Mouse (Mus musculus) MEL (cell line): ENCODE results near the gene Hes1. TPM values are rescaled to one million over a fixed set of nuclear protein-coding genes. Genes with fewer than 3 reads are reported as not detected.

Experiments used
- DNase-seq: peaks from one replicate; pipeline ENCODE4 v3.0.0; 2011; ENCODE audit warnings: low read depth, low spot score
- H3K27ac ChIP-seq: 2 replicates; pipeline ENCODE4 v1.5.1; 2012; ENCODE audit warnings: low read depth, mild to moderate bottlenecking, control low read depth, low read length, moderate library complexity; ENCODE audit not compliant: control insufficient read depth
- H3K27me3 ChIP-seq, 2 experiments: fragments of 150-350 bp in 1 of 2; sonication (generic) in 1 of 2; 2 replicates each; pipeline ENCODE4 v1.6.1; 2012; ENCODE audit warnings: low read length in 2 of 2, mild to moderate bottlenecking in 2 of 2, improper control_type of control experiment in 1 of 2, moderate library complexity in 1 of 2; ENCODE audit not compliant: insufficient read depth in 2 of 2, control insufficient read depth in 1 of 2
- H3K36me3 ChIP-seq, 2 experiments: 2 replicates each; pipeline ENCODE4 v1.6.1; 2012 to 2014; ENCODE audit warnings: low read length in 2 of 2, improper control_type of control experiment in 1 of 2, inconsistent platforms in 1 of 2, mild to moderate bottlenecking in 1 of 2; ENCODE audit not compliant: insufficient read depth in 2 of 2, control insufficient read depth in 1 of 2
- H3K4me1 ChIP-seq, 2 experiments: fragments of 150-350 bp in 1 of 2; sonication (generic) in 1 of 2; 2 replicates each; pipeline ENCODE4 v1.6.1; 2012; ENCODE audit warnings: low read length in 2 of 2, improper control_type of control experiment in 1 of 2, mild to moderate bottlenecking in 1 of 2; ENCODE audit not compliant: insufficient read depth in 2 of 2, control insufficient read depth in 1 of 2
- H3K4me3 ChIP-seq, 2 experiments: fragments of 150-350 bp in 1 of 2; sonication (generic) in 1 of 2; 2 replicates each; pipeline ENCODE4 v1.5.1; 2012; ENCODE audit warnings: low read depth in 2 of 2, low read length in 2 of 2, mild to moderate bottlenecking in 2 of 2, moderate library complexity in 2 of 2, control low read depth in 1 of 2, improper control_type of control experiment in 1 of 2; ENCODE audit not compliant: control insufficient read depth in 1 of 2, insufficient read depth in 1 of 2
- H3K79me2 ChIP-seq: 2 replicates; pipeline ENCODE4 v1.6.1; 2012; ENCODE audit warnings: mild to moderate bottlenecking, low read length, moderate library complexity; ENCODE audit not compliant: control insufficient read depth, poor library complexity, insufficient read depth
- H3K9ac ChIP-seq: 2 replicates; pipeline ENCODE4 v1.6.1; 2012; ENCODE audit warnings: low read depth, mild to moderate bottlenecking, control low read depth, low read length, moderate library complexity; ENCODE audit not compliant: control insufficient read depth, poor library complexity, severe bottlenecking
- H3K9me3 ChIP-seq: fragments of 150-350 bp; sonication (generic); replicated peaks from 2 replicates; pipeline ENCODE4 v1.6.1; 2012; ENCODE audit warnings: mild to moderate bottlenecking, low read length, improper control_type of control experiment, moderate library complexity; ENCODE audit not compliant: insufficient read depth
- CHD1 ChIP-seq: IDR thresholded peaks from 2 replicates; pipeline ENCODE4 v1.6.1; 2012; ENCODE audit warnings: low read depth, mild to moderate bottlenecking, inconsistent platforms, low read length, improper control_type of control experiment
- CHD2 ChIP-seq: IDR thresholded peaks from 2 replicates; pipeline ENCODE4 v1.6.1; 2011; ENCODE audit warnings: low read length, improper control_type of control experiment
- CTCF ChIP-seq, 3 experiments: IDR thresholded peaks in 2 of 3; conservative IDR thresholded peaks in 1 of 3; 2 replicates each; pipeline ENCODE4 v1.5.1; 2011 to 2012; ENCODE audit warnings: low read length in 3 of 3, low read depth in 2 of 3, mild to moderate bottlenecking in 2 of 3, improper control_type of control experiment in 1 of 3, inconsistent platforms in 1 of 3, mixed read lengths in 1 of 3, moderate library complexity in 1 of 3; ENCODE audit not compliant: control insufficient read depth in 1 of 3, insufficient read depth in 1 of 3, poor library complexity in 1 of 3, severe bottlenecking in 1 of 3
- EP300 ChIP-seq, 2 experiments: IDR thresholded peaks; 2 replicates each; pipeline ENCODE4 v1.6.1; 2011; ENCODE audit warnings: improper control_type of control experiment in 2 of 2, low read length in 2 of 2, low read depth in 1 of 2, mild to moderate bottlenecking in 1 of 2
- GABPA ChIP-seq: IDR thresholded peaks from 2 replicates; pipeline ENCODE4 v1.6.1; 2012; ENCODE audit warnings: low read depth, mild to moderate bottlenecking, inconsistent platforms, low read length, improper control_type of control experiment, moderate library complexity
- GATA1 ChIP-seq: IDR thresholded peaks from 2 replicates; pipeline ENCODE4 v1.6.1; 2011; ENCODE audit warnings: low read depth, low read length, improper control_type of control experiment
- HCFC1 ChIP-seq: IDR thresholded peaks from 2 replicates; pipeline ENCODE4 v1.6.1; 2012; ENCODE audit warnings: low read depth, mild to moderate bottlenecking, inconsistent platforms, low read length, improper control_type of control experiment, moderate library complexity
- MAFK ChIP-seq: IDR thresholded peaks from 2 replicates; pipeline ENCODE4 v1.6.1; 2011; ENCODE audit warnings: low read depth, mild to moderate bottlenecking, low read length, improper control_type of control experiment, borderline replicate concordance
- MAZ ChIP-seq: IDR thresholded peaks from 2 replicates; pipeline ENCODE4 v1.6.1; 2012; ENCODE audit warnings: low read depth, mild to moderate bottlenecking, inconsistent platforms, low read length, improper control_type of control experiment
- MYB ChIP-seq: IDR thresholded peaks from 2 replicates; pipeline ENCODE4 v1.6.1; 2011; ENCODE audit warnings: mild to moderate bottlenecking, low read depth, low read length, improper control_type of control experiment
- MYC ChIP-seq: IDR thresholded peaks from 2 replicates; pipeline ENCODE4 v1.6.1; 2011; ENCODE audit warnings: low read depth, mild to moderate bottlenecking, low read length, improper control_type of control experiment, moderate library complexity
- NELFE ChIP-seq: IDR thresholded peaks from 2 replicates; pipeline ENCODE4 v1.6.1; 2011; ENCODE audit warnings: low read depth, low read length, improper control_type of control experiment
- POLR2A ChIP-seq, 2 experiments: IDR thresholded peaks; 2 replicates each; pipeline ENCODE4 v1.6.1; 2011 to 2012; ENCODE audit warnings: low read length in 2 of 2, mild to moderate bottlenecking in 2 of 2, control low read depth in 1 of 2, improper control_type of control experiment in 1 of 2, low read depth in 1 of 2, moderate library complexity in 1 of 2; ENCODE audit not compliant: control insufficient read depth in 1 of 2, insufficient read depth in 1 of 2, poor library complexity in 1 of 2
- POLR2AphosphoS5 ChIP-seq: IDR thresholded peaks from 2 replicates; pipeline ENCODE4 v1.6.1; 2012; ENCODE audit warnings: low read depth, borderline replicate concordance, mild to moderate bottlenecking, inconsistent platforms, low read length, moderate library complexity, mixed read lengths
- RAD21 ChIP-seq: IDR thresholded peaks from 2 replicates; pipeline ENCODE4 v1.6.1; 2011; ENCODE audit warnings: mild to moderate bottlenecking, low read depth, low read length, improper control_type of control experiment
- TAL1 ChIP-seq: IDR thresholded peaks from 2 replicates; pipeline ENCODE4 v1.6.1; 2012; ENCODE audit warnings: mild to moderate bottlenecking, inconsistent platforms, low read length, moderate library complexity, mixed read lengths
- TBP ChIP-seq: IDR thresholded peaks from 2 replicates; pipeline ENCODE4 v1.8.0; 2011; ENCODE audit warnings: low read depth, low read length, improper control_type of control experiment
- TCF12 ChIP-seq: IDR thresholded peaks from 2 replicates; pipeline ENCODE4 v1.6.1; 2014; ENCODE audit warnings: low read depth, mild to moderate bottlenecking, inconsistent platforms, low read length, improper control_type of control experiment, moderate library complexity
- UBTF ChIP-seq: IDR thresholded peaks from 2 replicates; pipeline ENCODE4 v1.6.1; 2012; ENCODE audit warnings: low read depth, mild to moderate bottlenecking, inconsistent platforms, low read length, improper control_type of control experiment, moderate library complexity, borderline replicate concordance; ENCODE audit not compliant: insufficient read depth
- USF1 ChIP-seq: IDR thresholded peaks from 2 replicates; pipeline ENCODE4 v1.6.1; 2014; ENCODE audit warnings: low read depth, mild to moderate bottlenecking, inconsistent platforms, low read length, improper control_type of control experiment, moderate library complexity
- ZKSCAN1 ChIP-seq: IDR thresholded peaks from 2 replicates; pipeline ENCODE4 v1.6.1; 2012; ENCODE audit warnings: low read depth, mild to moderate bottlenecking, inconsistent platforms, low read length, improper control_type of control experiment, moderate library complexity
- ZNF384 ChIP-seq: IDR thresholded peaks from 2 replicates; pipeline ENCODE4 v1.6.1; 2012; ENCODE audit warnings: low read depth, mild to moderate bottlenecking, inconsistent platforms, low read length, improper control_type of control experiment
- polyA plus RNA-seq, 2 experiments: library from polyadenylated mRNA; stranded (reverse) in 1 of 2; unstranded in 1 of 2; fragments of >175 nt in 1 of 2; fragments of >200 nt in 1 of 2; gene quantifications; 2 replicates each; pipeline versions ENCODE4 v1.2.1 to v1.2.4; 2012; ENCODE audit warnings: low replicate concordance in 2 of 2, low read depth in 1 of 2; ENCODE audit not compliant: insufficient read length in 2 of 2, insufficient read depth in 1 of 2, missing spikeins in 1 of 2
- total RNA-seq: library from RNA; depleted of rRNA; stranded (reverse); fragments of 300-350 nt; gene quantifications from 2 replicates; pipeline ENCODE4 v1.2.3, GENCODE M21; 2012

Hes1 gene
- total and polyA plus RNA-seq, 3 experiments: 2.3 to 3.0 TPM; not detected in 1

GRCm38 (mm10) chr16:30022352-30022751 is 41.8 kb upstream of the Hes1 start:
- Histone ChIP-seq H3K4me1 (no peaks in the 10 kb centered on the region), H3K27me3 (peaks cover 5 to 8% of the 10 kb centered on the region in 2 experiments; a peak in 3 of 4 replicates), H3K9ac (no peak overlapping the region), H3K36me3 (no peaks in the 10 kb centered on the region), H3K4me3 (no peak overlapping the region), H3K27ac (no peak overlapping the region), H3K9me3 (no peaks in the 10 kb centered on the region), H3K79me2 (no peaks in the 10 kb centered on the region)
- TF ChIP-seq EP300 (IDR thresholded peaks at IDR 0.05; ENCODE audit: low read depth in 1 of 2, low read length in 2 of 2) (no peak), CTCF (IDR thresholded peaks at IDR 0.05 in 2 of 3, conservative IDR thresholded peaks at IDR 0.05 in 1 of 3; ENCODE audit: control insufficient read depth in 1 of 3, insufficient read depth in 1 of 3, low read depth in 2 of 3, low read length in 3 of 3, poor library complexity in 1 of 3, severe bottlenecking in 1 of 3) (no peak), NELFE (no peak), USF1 (no peak), ZKSCAN1 (no peak), MYC (no peak), POLR2A (IDR thresholded peaks at IDR 0.05; ENCODE audit: control insufficient read depth in 1 of 2, insufficient read depth in 1 of 2, low read depth in 1 of 2, low read length in 2 of 2, poor library complexity in 1 of 2) (no peak), GABPA (no peak), HCFC1 (no peak)
- DNase-seq: no peak

- Histone ChIP-seq H3K9me3 (no peaks in the 10 kb centered on the region), H3K27me3 (peaks cover 5 to 8% of the 10 kb centered on the region in 2 experiments), H3K9ac (no peak overlapping the region), H3K27ac (no peak overlapping the region), H3K4me3 (no peak overlapping the region), H3K4me1 (no peaks in the 10 kb centered on the region), H3K36me3 (no peaks in the 10 kb centered on the region), H3K79me2 (no peaks in the 10 kb centered on the region)
- no peak for TF ChIP-seq MYB
- TF ChIP-seq TAL1: no peak
- no peak for TF ChIP-seq TBP
- TF ChIP-seq ZNF384: no peak
- no peak for TF ChIP-seq CHD2
- no peak for TF ChIP-seq MAFK
- TF ChIP-seq TCF12: no peak
- no peak for TF ChIP-seq GABPA
- no peak for TF ChIP-seq CTCF (IDR thresholded peaks at IDR 0.05 in 2 of 3, conservative IDR thresholded peaks at IDR 0.05 in 1 of 3; ENCODE audit: control insufficient read depth in 1 of 3, insufficient read depth in 1 of 3, low read depth in 2 of 3, low read length in 3 of 3, poor library complexity in 1 of 3, severe bottlenecking in 1 of 3)
- no peak for TF ChIP-seq UBTF
- TF ChIP-seq MAZ: no peak
- TF ChIP-seq USF1: no peak
- TF ChIP-seq RAD21: no peak
- TF ChIP-seq NELFE: no peak
- TF ChIP-seq CHD1: no peak
- no peak for TF ChIP-seq GATA1
- no peak for TF ChIP-seq POLR2AphosphoS5
- no peak for TF ChIP-seq HCFC1
- no peak for DNase-seq
Observed at GRCm38 (mm10) chr16:30022890-30023797, 41.0 kb upstream of the Hes1 start.
